Mouse (Mus musculus): ENCODE data around the gene 3110009E18Rik.

The 3110009E18Rik gene

DNA sequence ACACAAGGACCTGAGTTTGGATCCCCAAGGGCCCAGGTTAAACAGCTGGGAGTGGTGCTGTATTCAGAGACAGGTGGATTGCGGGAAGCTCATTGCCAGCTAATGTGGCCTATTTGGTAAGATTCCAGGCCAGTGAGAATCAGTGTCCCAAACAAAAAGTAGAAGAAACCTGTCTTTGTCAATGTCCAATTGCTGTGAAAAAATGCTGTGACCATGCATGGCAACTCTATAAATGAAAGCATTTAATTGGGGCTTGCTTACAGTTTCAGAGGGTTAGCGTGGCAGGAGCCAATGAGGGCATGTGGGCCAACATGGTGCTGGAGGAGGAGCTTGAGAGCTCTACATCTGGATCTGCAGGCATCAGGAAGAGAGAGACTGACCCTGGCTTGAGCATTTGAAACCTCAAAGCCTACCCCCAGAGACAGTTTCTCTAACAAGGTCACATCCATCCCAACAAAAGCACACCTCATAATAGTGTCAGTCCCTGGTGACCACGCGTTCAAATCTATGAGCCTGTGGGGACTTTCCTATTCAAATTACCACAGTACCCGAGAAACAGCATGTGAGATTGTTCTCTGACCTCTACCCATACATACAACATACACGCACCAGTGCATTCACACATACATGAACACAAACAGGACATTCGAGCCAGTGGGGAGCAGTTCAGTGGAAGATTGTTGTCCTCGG is 24.7 kb downstream of the 3110009E18Rik start:
- DNase-seq (ENCODE audit: low spot score) = no peak

DNA sequence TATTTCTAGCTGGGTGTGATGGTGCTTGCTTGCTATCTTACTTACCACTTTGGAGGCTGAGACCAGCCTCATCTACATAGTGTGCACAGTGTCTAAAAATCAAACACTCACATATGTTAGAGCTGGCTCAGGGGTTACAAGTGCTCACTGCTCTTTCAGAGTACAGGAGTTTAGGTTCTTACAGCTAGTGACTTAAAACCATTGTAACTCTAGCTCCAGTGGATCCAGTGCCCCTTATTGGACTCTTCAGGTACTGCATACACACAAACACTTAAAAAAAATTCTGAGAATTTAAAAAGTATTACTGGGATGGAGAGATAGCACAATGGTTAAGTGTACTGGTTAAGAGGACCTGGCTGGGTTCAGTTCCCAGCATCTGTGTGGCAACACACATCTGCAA is 26.0 kb downstream of the 3110009E18Rik start:
- DNase-seq (ENCODE audit: low spot score) = no peak

DNA sequence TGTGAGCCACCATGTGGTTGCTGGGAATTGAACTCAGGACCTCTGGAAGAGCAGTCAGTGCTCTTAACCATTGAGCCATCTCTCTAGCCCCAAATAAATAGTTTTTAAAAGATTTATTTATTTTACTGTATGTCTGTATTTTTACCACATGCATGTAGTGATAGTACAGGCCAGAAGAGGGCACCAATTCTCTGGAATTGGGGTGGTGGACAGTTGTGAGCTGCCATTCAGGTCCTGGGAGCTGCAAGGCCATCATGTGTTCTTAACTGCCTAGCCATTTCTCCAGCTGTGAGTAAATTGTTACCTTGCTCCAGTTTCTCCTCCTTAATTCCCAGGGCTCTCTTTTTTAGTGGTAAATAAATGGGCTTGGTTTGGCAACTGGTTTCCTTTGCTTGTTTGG is 33.2 kb downstream of the 3110009E18Rik start:
- DNase-seq (ENCODE audit: low spot score) = no peak

DNA sequence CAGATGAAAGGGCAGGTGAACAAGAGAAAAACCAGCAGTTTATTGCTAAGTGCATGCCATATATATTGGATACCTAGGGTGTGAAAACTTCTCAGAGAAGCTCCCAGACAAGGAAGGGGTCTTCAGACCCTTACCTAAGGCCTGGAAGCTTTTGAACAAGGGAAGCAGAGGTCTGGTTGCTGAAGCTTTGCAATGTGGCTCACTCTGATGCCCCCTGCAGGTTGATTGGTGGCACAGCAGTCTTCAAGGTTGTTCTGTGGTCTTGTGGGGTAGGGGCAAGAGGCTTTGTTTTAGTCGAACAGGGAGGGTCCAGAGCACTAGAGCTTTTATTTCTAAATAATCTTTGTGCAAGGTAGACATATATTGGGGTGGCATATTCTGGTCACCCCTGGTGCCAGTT is 34.3 kb downstream of the 3110009E18Rik start:
- DNase-seq (ENCODE audit: low spot score) = no peak

DNA sequence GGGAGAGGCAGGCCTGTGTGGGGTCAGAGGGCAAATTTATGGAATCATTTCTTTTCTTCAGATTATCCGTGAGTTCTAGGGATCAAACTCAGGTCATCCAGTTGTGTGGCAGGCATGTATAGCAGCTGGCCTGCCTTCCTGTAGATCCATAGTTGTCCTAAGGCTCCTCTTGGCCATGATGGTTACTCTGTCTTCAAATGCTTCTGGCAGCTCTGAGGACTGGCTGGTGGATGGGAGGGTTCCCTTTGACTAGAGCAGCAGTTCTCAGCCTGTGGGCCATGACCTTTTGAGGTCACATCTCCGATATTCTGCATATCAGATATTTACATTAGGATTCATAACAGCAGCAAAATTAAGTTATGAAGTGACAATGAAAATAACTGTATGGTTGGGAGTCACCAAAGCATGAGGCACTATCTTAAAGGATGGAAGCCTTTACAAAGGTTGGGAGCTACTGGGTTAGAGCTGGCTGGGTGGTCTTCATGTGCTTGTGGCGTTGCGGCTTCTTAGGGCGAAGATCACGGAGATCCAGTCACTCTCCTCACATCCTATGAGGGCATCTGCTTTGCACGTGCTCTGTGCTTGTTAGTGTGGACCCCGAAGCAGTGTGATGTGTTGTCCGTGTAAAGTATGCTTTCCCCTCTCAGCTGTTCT is 37.6 kb downstream of the 3110009E18Rik start:
- no peak for DNase-seq (ENCODE audit: low spot score)

DNA sequence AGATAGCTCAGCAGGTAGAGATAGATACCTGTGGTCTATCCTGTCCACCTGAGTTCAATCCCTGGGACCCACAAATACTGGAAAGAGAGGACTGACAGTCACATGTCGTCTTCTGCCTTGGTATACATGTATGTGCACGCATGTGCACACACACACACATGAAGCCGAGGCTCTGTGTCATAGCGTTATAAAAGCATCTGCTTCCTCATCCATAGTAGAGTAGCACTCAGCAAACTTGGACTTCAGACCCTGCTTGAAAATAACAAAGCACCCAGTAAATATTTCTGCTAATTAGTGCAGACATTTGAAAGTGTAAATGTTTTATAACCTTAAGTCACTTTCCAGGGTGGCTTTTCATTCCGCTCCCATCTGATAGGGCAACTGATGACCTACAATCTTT is 40.5 kb downstream of the 3110009E18Rik start:
- no peak for DNase-seq (ENCODE audit: low spot score)

DNA sequence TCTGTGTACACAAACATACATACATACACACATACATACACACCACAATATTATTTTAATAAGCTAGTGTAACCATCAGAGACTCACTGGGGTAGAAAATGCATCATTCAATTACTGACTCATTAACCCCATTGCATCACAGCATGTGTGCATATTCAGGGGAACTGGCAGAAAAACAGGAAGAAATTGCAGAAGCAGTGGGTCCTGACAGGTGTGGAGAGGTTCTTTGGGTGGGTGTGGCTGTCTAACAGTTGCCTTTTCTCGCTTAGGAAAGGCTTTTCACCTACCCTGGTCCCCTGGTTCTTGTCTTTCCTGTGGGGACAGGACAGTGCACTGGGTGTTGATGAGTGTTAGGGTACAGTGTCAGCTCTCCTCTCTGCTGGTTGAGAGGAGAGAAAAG is 41.6 kb downstream of the 3110009E18Rik start:
- DNase-seq (ENCODE audit: low spot score) = no peak

DNA sequence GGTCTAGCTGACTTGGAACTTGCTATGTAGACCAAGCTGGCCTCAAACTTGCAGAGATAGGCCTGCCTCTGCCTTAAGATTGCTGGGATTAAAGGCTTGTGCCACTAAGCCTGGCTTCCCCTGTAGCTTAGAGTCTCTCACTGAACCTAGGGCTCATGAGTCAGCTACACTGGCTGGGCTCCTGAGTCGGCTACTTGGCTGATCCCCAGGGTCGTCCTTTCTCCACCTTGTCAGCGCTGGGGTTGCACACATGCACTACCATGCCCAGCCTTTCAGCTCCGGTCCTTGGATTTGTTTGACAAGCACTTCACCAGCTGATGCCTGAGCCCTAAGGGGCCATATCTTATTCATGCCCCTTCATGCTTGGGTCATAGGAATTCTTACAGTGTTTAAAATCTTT is 47.0 kb downstream of the 3110009E18Rik start:
- DNase-seq (ENCODE audit: low spot score) = no peak

DNA sequence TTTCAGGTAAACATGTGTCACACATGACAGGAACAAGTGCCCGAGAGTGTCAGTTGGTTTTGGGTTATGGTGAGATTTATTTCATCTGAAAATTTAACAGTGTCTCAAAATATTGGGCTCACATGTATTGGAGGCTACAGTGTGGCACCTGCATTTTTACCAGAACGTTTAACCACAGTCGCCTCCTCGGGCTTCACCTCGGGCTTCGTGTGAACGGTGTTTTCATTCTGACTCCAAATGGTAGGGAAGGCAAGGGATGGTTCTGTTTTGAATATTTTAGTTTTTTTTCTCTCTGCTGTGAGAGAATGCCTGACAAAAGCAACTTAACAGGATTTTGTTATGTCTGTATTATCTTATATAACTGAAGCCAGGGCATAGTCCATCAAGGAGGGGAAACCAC is 47.7 kb downstream of the 3110009E18Rik start:
- no peak for DNase-seq (ENCODE audit: low spot score)

DNA sequence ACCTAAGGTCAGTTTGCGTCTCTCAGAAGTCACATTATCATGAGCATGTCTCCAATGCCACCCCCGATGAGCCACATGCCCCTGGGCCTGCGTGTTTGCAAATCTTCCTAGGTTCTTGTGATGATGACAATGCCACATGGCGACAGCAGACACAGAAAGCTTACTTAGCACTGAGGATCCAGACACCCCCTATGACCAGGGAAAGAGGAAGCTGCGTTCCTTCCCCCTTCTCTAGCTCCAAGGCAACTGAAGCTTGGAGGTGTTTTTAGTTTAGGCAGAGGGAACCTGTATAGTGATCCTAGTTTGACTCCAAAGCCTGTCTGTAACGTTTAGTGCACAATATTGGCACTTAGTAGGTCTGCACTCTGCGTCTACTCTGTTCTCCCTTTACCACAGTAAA is 49.3 kb downstream of the 3110009E18Rik start:
- DNase-seq (ENCODE audit: low spot score) = no peak

DNA sequence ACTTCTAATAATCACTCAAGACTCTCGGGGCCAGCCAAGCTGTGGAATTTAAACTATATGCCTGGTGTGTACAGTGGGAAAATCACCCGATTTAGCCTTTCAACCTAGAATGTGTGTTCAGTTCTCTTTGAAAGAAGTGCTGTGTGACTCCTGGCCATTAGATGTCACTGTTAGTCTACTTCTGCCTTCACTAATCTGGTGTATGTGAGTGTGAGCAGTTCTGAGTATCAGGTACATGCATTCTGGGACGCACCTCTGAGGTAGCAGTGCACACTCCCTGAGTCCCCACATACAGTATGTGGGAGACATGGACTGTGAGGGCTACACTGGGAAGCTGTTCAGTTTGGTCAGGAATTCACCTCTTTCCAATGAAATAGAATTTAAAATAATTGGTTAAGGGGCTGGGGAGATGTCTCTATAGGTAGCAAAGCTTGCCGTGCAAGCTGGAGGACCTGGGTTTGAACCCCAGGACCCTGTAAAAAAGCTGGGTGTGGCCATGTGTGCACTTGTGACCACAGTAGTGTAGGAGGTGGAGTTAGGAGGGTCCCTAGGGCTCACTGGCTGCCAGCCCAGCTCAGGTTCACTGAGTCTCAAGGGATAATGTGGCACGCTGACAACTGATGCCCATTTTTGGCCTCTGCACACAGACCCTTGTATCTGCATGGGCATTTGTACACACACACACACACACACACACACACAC is 51.0 kb downstream of the 3110009E18Rik start:
- no peak for DNase-seq (ENCODE audit: low spot score)

DNA sequence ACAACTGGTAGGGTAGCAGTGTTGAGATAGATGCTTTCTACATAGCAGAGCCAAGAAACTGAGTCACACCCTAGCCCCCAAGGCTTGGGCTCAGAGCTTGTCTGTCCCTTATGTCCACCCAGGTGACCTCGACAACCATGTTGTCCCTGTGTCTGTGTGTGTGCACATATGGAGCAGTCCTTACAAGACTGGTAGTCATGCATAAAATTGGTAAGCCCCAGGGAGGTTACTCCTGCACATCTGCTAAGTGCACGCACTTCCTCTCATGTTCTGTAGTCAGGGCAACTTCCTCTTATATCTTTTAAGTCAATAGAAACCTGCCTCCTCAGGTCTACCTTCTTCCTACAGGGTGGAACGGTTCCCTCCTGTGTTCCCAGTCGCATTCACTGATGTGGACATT is 54.0 kb downstream of the 3110009E18Rik start:
- peak; percentile 7 for DNase-seq (ENCODE audit: low spot score)

DNA sequence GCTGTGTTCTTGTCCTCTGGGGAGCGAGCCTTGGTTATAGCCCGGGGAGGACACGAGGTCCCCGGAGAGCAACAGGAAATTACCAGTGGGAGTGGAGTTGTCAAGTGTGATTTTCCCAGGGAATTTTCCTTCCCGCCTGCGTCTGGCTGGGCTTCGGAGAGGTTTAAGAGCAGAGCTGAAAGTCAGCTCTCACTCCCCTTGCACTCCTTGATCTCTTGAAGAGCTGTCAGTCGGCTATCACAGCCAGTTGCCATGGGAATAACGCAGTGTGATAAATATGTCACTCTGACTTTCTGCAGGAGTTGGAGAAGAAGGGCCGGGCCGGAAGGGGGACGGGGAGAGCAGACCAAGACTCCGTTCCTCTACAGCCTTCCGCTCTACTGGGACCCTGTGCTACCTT is 55.3 kb downstream of the 3110009E18Rik start:
- no peak for DNase-seq (ENCODE audit: low spot score)

DNA sequence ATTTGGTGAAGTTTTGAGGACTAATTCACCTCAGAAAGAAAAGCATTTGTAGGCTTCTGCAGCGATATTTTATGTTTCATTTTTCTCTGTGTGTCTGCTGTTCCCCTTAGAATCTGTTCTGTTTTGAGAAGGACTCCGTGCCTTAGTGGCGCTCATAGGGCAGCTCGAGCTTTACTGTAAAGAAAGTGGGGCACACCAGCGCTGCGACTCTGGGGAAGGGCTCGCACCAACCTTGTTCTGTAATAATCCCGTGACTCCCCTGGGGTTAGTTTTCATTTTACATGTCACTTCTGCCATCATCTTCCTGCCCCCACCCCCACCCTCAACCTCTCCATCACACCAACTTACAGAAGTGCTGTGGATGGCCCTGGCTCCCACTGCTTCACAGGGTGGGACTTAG is 56.2 kb downstream of the 3110009E18Rik start:
- no peak for DNase-seq (ENCODE audit: low spot score)

DNA sequence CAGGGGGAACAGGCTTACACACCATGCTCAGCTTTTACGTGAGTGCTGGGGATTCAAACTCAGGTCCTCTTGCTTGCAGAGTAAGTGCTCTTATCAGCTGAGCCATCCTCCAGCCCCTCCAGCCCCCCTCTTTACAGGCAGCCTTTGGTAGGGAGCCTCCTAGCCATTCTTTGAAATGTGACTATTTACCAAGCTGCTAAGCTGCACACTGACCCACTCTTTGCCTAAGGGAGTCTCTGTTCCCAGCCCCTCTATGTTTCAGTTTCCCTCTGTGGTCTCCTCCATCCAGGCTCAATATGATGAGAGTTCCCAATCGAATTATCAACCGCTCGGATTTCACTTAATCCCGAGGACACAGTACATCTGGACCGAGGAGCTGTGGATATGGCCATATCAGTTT is 65.2 kb downstream of the 3110009E18Rik start:
- DNase-seq (ENCODE audit: low spot score) = no peak

DNA sequence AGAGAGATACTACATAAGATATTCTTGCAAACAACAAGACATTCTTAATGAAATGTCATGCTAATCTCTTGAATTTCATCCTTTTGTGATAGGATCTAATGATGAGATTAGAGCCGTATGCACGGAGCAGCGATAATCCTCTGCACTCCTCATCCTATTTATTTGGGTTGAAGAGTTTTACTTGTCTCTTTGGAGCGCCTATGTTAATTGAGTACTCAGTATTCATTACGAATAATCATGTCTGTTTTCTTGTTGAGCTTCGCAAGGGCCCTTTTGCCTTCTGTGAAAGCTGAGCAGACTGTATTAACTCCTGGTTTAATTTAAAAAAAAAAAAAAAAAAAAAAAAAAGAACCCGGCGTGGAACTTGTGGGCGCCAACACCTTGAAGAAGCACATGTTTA is 65.7 kb downstream of the 3110009E18Rik start:
- DNase-seq (ENCODE audit: low spot score) = no peak

DNA sequence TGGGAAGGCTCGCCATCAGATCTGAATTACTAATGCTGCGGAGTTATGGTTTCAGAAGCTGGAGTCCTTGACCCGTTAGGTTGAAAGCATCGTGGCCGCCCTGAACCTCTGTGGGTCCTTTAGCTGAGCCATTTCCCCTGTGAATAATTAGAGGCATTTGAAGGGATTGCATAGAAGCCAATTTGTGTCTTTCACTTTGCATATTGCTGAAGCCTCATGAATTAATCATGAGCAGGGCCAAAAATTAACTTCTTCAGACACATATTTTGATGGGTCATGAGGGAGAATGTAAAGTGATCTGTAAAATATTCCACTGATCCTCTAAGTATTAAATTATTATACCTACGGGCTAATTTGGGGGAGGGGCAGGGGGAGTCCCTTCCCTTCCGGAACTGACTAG is 66.1 kb downstream of the 3110009E18Rik start:
- DNase-seq (ENCODE audit: low spot score) = no peak

DNA sequence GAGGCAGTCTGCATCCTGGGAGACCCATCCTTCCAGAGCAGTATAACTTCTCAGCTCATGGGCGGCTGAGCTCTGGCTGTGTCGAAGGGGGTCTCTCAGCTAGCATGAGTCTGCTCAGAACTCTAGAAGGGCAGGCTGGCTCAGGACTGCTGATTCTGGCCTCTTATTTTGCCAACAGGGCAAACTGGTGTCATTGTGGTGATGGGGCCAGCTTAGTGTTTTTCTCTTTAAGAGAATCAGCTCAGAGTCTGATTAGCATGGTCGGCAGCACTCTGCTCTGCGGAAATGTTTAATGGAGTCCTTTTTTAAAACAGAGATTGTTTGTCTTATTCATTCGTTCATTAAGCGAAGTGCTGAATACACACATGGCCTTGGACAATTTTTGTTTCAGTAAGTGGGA is 68.2 kb downstream of the 3110009E18Rik start:
- DNase-seq (ENCODE audit: low spot score) = no peak

DNA sequence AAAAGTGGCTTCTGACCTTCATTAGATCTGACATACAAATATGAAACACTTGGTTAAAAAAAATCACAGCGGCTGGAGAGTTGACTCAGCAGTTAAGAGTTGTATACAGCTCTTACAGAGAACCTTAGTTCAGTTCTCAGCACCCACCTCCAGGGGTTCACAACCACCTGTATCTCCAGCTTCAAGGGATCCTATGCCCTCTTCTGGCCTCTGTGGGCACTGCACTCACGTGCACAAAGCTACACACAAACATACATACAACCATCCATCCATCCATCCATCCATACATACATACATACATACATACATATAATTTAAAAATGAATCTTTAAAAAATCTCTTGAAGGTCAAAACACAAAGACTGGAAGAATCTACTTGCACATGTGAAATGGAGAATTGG is 69.3 kb downstream of the 3110009E18Rik start:
- DNase-seq (ENCODE audit: low spot score) = no peak

DNA sequence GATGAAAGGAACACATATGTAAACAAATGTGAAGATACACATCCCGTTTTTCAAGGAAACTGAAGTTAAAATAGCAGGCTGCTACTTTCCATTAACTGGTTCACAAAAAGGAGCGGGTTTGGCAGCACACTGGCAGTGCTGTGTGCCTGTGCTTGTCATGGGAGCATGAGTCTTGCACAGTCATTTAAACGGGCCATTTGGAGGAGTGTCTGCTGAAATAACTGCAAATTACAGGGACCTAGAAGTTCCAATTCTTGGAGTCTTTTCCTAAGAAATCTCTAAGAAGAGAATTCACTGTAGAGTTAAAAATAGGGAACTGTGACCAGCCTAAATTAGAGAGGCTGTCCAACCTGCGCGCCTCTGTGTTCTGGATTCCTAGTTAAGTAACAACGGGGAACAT is 70.0 kb downstream of the 3110009E18Rik start:
- no peak for DNase-seq (ENCODE audit: low spot score)

DNA sequence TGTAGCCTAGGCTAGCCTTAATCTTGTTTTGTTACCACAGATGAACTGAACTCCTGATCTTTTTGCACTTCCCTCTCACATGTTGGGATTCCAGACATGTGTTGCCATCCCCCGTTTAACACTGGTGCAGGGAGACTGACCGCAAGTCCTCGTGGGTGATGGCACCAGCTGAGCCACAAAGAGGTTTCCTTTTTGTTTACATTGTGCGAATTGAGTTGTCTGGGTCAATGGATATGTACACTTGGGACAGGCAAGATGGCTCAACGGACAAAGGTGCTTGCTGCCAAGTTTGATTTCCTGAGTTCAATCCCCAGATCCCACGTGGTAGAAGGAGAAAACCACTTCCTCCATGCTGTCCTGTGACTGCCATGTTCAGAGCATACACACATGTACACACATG is 71.3 kb downstream of the 3110009E18Rik start:
- no peak for DNase-seq (ENCODE audit: low spot score)

DNA sequence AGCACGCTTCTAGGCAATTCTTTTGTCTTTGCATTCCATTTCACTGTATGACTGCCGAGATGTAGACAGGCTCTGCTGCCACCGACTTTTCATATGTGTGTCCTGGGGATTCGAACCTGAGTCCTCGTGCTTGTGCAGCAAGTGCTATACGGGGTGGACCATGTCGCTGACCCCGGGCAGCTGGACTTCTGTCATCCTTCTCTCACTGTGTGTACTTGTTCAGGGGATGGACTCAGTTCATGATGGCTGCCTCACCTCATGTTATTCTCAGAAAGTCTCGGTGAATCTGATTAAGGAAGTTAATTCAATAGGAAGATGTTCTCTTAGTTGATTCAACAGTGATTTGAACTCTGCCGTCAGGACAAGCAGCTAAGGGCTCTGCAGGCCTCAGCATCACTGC is 72.6 kb downstream of the 3110009E18Rik start:
- DNase-seq (ENCODE audit: low spot score) = no peak

DNA sequence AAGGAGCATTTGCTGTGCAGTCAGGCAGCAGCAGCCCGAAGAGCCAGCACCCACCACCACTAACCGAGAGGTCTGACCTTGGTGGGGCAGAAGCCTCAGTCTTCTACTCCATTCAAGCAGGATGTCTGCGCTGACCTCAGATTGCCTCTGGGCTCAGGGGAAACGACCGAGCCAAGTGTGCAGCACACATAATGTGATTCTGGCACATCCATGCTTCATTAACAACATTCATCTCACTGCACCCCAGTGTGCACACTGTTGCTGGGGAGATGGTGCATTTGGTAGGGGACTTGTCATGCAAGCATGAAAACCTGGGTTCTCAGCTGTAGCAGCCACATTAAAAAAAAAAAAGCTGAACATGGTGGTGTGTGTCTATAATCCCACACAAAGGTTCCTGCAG is 75.0 kb downstream of the 3110009E18Rik start:
- DNase-seq (ENCODE audit: low spot score) = no peak

DNA sequence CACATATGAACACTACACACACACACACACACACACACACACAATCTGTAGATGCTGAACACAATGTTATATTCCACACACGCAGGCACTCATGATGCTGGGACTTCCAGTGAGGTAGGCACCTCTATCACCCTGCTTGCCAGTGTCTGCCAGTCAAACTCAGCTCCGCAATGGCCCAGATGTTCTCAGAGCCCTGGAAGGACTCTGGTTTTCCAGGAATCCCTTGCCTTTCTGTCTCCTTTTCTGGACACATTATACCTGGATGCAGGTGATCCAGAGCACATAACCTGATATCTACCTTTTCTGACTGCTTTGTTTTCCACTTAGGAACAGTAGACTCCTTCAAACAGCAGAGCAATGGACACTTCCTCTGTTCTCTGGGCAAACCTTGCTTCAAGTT is 75.7 kb downstream of the 3110009E18Rik start:
- DNase-seq (ENCODE audit: low spot score) = no peak

Data from spleen, adult 12 weeks (tissue).